Mouse (Mus musculus) midbrain, embryonic 14.5 days (tissue): ENCODE measurements at regions not wholly inside any gene's neighbourhood (a gene's known extent, or its start where the extent isn't known, plus 50 kb on each side); places are given as distances from the start of the nearest gene placed in this dataset.
"Not testable (repeated sequence)": the region's sequence is repeated elsewhere in the genome, so short reads cannot be mapped to it uniquely, and the experiment has no call there.

Experiments used
- ATAC-seq: fragments of 200-750 bp; cut with Nextera tagmentation; 2 replicates; pipeline ENCODE4 v1.8.0; 2017; ENCODE audit warnings: moderate number of reproducible peaks, moderate library complexity; ENCODE audit not compliant: low FRiP score, low TSS enrichment
- DNase-seq: peaks from one replicate; pipeline ENCODE4 v3.0.0-alpha.2; 2015
- H3K27ac ChIP-seq: fragments of 300-500 bp; sonication (generic); replicated peaks from 2 replicates; pipeline ENCODE4 v1.5.1; 2014; ENCODE audit warnings: mild to moderate bottlenecking, low read depth, low read length, moderate library complexity
- H3K27me3 ChIP-seq: fragments of 300-500 bp; sonication (generic); 2 replicates; pipeline ENCODE4 v1.6.1; 2014; ENCODE audit warnings: low read length, control low read depth, mixed read lengths; ENCODE audit not compliant: control insufficient read depth, insufficient read depth
- H3K36me3 ChIP-seq: fragments of 300-500 bp; sonication (generic); 2 replicates; pipeline ENCODE4 v1.6.1; 2014; ENCODE audit warnings: low read length, control low read depth; ENCODE audit not compliant: control insufficient read depth, insufficient read depth
- H3K4me1 ChIP-seq: fragments of 300-500 bp; sonication (generic); 2 replicates; pipeline ENCODE4 v1.6.1; 2014; ENCODE audit warnings: mild to moderate bottlenecking, antibody characterized with exemption, low read length, control low read depth; ENCODE audit not compliant: control insufficient read depth, insufficient read depth
- H3K4me2 ChIP-seq: fragments of 300-500 bp; sonication (generic); 2 replicates; pipeline ENCODE4 v1.6.1; 2014; ENCODE audit warnings: mild to moderate bottlenecking, low read length, moderate library complexity
- H3K4me3 ChIP-seq: fragments of 300-500 bp; sonication (generic); replicated peaks from 2 replicates; pipeline ENCODE4 v1.5.1; 2014; ENCODE audit warnings: low read depth, low read length
- H3K9ac ChIP-seq: fragments of 300-500 bp; sonication (generic); replicated peaks from 2 replicates; pipeline ENCODE4 v1.6.1; 2014; ENCODE audit warnings: mild to moderate bottlenecking, low read length, moderate library complexity
- H3K9me3 ChIP-seq: fragments of 300-500 bp; sonication (generic); 2 replicates; pipeline ENCODE4 v1.6.1; 2016; ENCODE audit warnings: low read length, control low read depth, mixed read lengths; ENCODE audit not compliant: control insufficient read depth
- WGBS: fragments of 180-500 bp; shearing (Covaris S2); extraction: QIAGEN DNeasy Blood & Tissue Kit; methylation state at CpG from one replicate; pipeline ENCODE4 v1.1.7; 2014; 5-methylcytosine and 5-hydroxymethylcytosine counted together

- H3K9ac ChIP-seq, DNase-seq, H3K27me3 ChIP-seq, H3K4me2 ChIP-seq, H3K9me3 ChIP-seq, H3K36me3 ChIP-seq, H3K4me3 ChIP-seq, H3K4me1 ChIP-seq, H3K27ac ChIP-seq: not testable (repeated sequence)
- WGBS, result 87% methylated on average over 15 of the region's 15 CpGs
- ATAC-seq, result peak; percentile 24; the same call in 1 of the 2 replicates
These were observed 65.4 kb upstream of the B3galnt2 start for GRCm38 (mm10) chr13:13888847-13889246.

- Histone ChIP-seq H3K9me3 (no peaks in the 10 kb centered on the region), H3K4me1 (no peaks in the 10 kb centered on the region), H3K4me3 (peak overlapping the region; percentile 41), H3K4me2 (peak overlapping the region; percentile 49), H3K36me3 (no peaks in the 10 kb centered on the region), H3K27ac (no peak overlapping the region), H3K27me3 (no peaks in the 10 kb centered on the region), H3K9ac (peak overlapping the region; percentile 47; the same call in 1 of the 2 replicates)
- 21% methylated on average over 17 of the region's 17 CpGs for WGBS
- peak; percentile 94 for ATAC-seq
- DNase-seq, result peak; percentile 100
These were observed 64.8 kb upstream of the B3galnt2 start for GRCm38 (mm10) chr13:13889297-13890120.

- H3K9ac ChIP-seq, DNase-seq, H3K27ac ChIP-seq, H3K9me3 ChIP-seq, H3K4me2 ChIP-seq, H3K4me1 ChIP-seq, ATAC-seq, H3K27me3 ChIP-seq, H3K4me3 ChIP-seq, H3K36me3 ChIP-seq: not testable (repeated sequence)
- WGBS, result 95% methylated on average over 16 of the region's 16 CpGs
These were observed 52.1 kb upstream of the B3galnt2 start for GRCm38 (mm10) chr13:13902186-13902585.
